Mouse (Mus musculus): Measurements from ENCODE around the gene Gm39115. TPM values are rescaled to one million over a fixed set of nuclear protein-coding genes. Genes with fewer than 3 reads are reported as not detected.
A peak's percentile ranks its signal among the peaks of the same experiment; 100 is the strongest.

Gm39115 gene
- total and polyA plus RNA-seq, 3 experiments = not detected

- Histone ChIP-seq H3K79me2 (replicated peaks; ENCODE audit: control insufficient read depth, extremely low read depth, insufficient read depth, poor library complexity, severe bottlenecking) (no peaks in the 10 kb centered on the region), H3K36me3 (replicated peaks in 1 of 2; ENCODE audit: control insufficient read depth in 1 of 2, insufficient read depth in 1 of 2, low read length in 1 of 2) (no peaks in the 10 kb centered on the region), H3K4me3 (replicated peaks in 1 of 3; ENCODE audit: low read depth in 2 of 3, low read length in 2 of 3, poor library complexity in 1 of 3) (no peak overlapping the region), H3K4me1 (ENCODE audit: control insufficient read depth in 1 of 2, insufficient read depth in 2 of 2) (no peaks in the 10 kb centered on the region), H3K4me2 (ENCODE audit: insufficient read depth, low read depth, poor library complexity, severe bottlenecking) (no peak overlapping the region), H3K27me3 (replicated peaks) (peaks cover 51% of the 10 kb centered on the region), H3K27ac (ENCODE audit: insufficient read depth, low read depth) (no peak overlapping the region), H3K9ac (ENCODE audit: insufficient read depth, low read depth) (no peak overlapping the region), H3K9me3 (replicated peaks; ENCODE audit: low read length) (peaks cover 10% of the 10 kb centered on the region)
- dilution Hi-C loops (cut with MboI; ENCODE audit: extremely low pct_ligation_motif_present, extremely low pct_unique_long_range_greater_than_20kb, low sequenced_read_pairs) = no loop called here
- TF ChIP-seq NELFE (IDR thresholded peaks at IDR 0.05; ENCODE audit: low read depth, low read length) (no peak), SMC3 (IDR thresholded peaks at IDR 0.05; ENCODE audit: low read depth, low read length) (peak; percentile 70), UBTF (IDR thresholded peaks at IDR 0.05; ENCODE audit: low read depth, low read length) (no peak), JUN (IDR thresholded peaks at IDR 0.05; ENCODE audit: insufficient read depth, low read depth, low read length) (no peak), ZNF384 (IDR thresholded peaks at IDR 0.05; ENCODE audit: low read depth, low read length) (peak; percentile 80), MEF2A (IDR thresholded peaks at IDR 0.05; ENCODE audit: borderline replicate concordance, low read depth, low read length) (no peak), MYC (IDR thresholded peaks at IDR 0.05; ENCODE audit: low read depth, low read length) (peak; percentile 40; the same call in 1 of the 2 replicates), CTCF (conservative IDR thresholded peaks at IDR 0.05 in 1 of 2, IDR thresholded peaks at IDR 0.05 in 1 of 2; ENCODE audit: low read depth in 2 of 2, low read length in 2 of 2) (peak; percentile 54 to 78), HCFC1 (IDR thresholded peaks at IDR 0.05; ENCODE audit: low read depth, low read length) (no peak), RAD21 (IDR thresholded peaks at IDR 0.05; ENCODE audit: low read depth, low read length) (peak; percentile 41)
- in situ Hi-C loops (cut with MboI; ENCODE audit: low pct_ligation_motif_present, low pct_unique_long_range_greater_than_20kb, low sequenced_read_pairs) = no loop called here
- peak; percentile 56 for DNase-seq (ENCODE audit: extremely low read depth)
These were observed 10.2 kb upstream of the Gm39115 start for GRCm38 (mm10) chr7:142146033-142146432.

DNA sequence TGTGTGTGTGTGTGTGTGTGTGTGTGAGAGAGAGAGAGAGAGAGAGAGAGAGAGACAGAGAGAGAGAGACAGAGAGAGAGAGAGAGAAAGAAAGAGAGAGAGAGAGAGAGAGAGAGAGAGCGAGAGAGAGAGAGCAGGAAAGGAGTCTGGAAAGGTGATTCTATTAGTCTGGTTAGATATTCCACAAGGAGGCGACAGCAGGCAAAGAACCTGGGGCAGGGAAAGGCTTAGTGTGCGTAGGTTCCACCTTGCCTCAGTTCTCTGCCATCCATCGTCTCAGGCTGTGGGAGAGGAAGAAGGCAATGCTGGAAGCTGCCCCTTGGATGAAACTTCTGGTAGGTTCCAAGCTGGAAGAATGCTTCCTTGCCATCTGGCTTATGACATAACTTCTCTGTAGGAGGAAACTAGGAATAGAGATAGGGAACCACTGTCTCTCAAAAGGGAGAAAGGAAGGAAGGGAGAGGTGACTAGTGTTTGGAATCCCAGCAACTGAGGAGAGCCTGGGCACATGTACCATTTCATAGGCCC, 9.6 kb upstream of the Gm39115 start:
- no peak for DNase-seq (ENCODE audit: extremely low read depth)
- Histone ChIP-seq H3K36me3 (replicated peaks in 1 of 2; ENCODE audit: control insufficient read depth in 1 of 2, insufficient read depth in 1 of 2, low read length in 1 of 2) (no peaks in the 10 kb centered on the region), H3K4me3 (replicated peaks in 1 of 3; ENCODE audit: low read depth in 2 of 3, low read length in 2 of 3, poor library complexity in 1 of 3) (no peak overlapping the region), H3K9ac (ENCODE audit: insufficient read depth, low read depth) (no peak overlapping the region), H3K4me1 (ENCODE audit: control insufficient read depth in 1 of 2, insufficient read depth in 2 of 2) (no peaks in the 10 kb centered on the region), H3K9me3 (replicated peaks; ENCODE audit: low read length) (peaks cover 7% of the 10 kb centered on the region), H3K79me2 (replicated peaks; ENCODE audit: control insufficient read depth, extremely low read depth, insufficient read depth, poor library complexity, severe bottlenecking) (no peaks in the 10 kb centered on the region), H3K27me3 (replicated peaks) (peaks cover 53% of the 10 kb centered on the region), H3K27ac (ENCODE audit: insufficient read depth, low read depth) (no peak overlapping the region), H3K4me2 (ENCODE audit: insufficient read depth, low read depth, poor library complexity, severe bottlenecking) (no peak overlapping the region)
- dilution Hi-C loops (cut with MboI; ENCODE audit: extremely low pct_ligation_motif_present, extremely low pct_unique_long_range_greater_than_20kb, low sequenced_read_pairs) = no loop called here
- in situ Hi-C loops (cut with MboI; ENCODE audit: low pct_ligation_motif_present, low pct_unique_long_range_greater_than_20kb, low sequenced_read_pairs) = no loop called here
- TF ChIP-seq CTCF (conservative IDR thresholded peaks at IDR 0.05 in 1 of 2, IDR thresholded peaks at IDR 0.05 in 1 of 2; ENCODE audit: low read depth in 2 of 2, low read length in 2 of 2) (peak in 1 of 2 experiments; percentile 13; a peak in 1 of 4 replicates), EP300 (IDR thresholded peaks at IDR 0.05; ENCODE audit: low read length) (no peak)

DNA sequence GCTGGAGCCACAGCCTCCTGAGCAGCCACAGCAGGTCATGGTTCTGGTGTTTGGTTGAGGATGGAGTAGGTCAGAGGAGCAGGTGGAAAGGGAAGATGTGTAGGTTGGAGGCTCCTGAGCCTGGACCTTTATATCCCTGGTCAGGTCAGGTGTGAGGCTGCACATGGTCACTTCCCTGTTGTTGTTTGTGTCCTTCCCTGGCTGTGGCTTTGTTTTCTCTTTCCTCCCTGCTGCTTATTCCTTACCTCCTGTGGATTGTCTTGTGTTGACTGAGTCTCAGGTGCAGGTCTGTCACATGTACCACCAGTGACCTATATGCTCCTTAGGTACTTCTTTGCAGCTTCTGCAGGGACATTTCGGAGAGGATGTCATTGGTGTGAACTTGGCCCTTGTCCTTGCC, 8.7 kb upstream of the Gm39115 start, which contains the start of gene Gm45337:
Gene Gm45337 (minus strand): TSS at position 101 of the 400 bp plus-strand sequence.
- Histone ChIP-seq H3K4me3 (replicated peaks in 1 of 3; ENCODE audit: low read depth in 2 of 3, low read length in 2 of 3, poor library complexity in 1 of 3) (no peak within 1 kb of the TSS), H3K9ac (ENCODE audit: insufficient read depth, low read depth) (no peak within 1 kb of the TSS), H3K27ac (ENCODE audit: insufficient read depth, low read depth) (no peak within 1 kb of the TSS), H3K36me3 (replicated peaks in 1 of 2; ENCODE audit: control insufficient read depth in 1 of 2, insufficient read depth in 1 of 2, low read length in 1 of 2) (no peaks in the 10 kb centered on the region), H3K9me3 (replicated peaks; ENCODE audit: low read length) (peaks cover 6% of the 10 kb centered on the region), H3K4me2 (ENCODE audit: insufficient read depth, low read depth, poor library complexity, severe bottlenecking) (no peak within 1 kb of the TSS), H3K27me3 (replicated peaks) (peaks cover 58% of the 10 kb centered on the region), H3K79me2 (replicated peaks; ENCODE audit: control insufficient read depth, extremely low read depth, insufficient read depth, poor library complexity, severe bottlenecking) (no peaks in the 10 kb centered on the region), H3K4me1 (ENCODE audit: control insufficient read depth in 1 of 2, insufficient read depth in 2 of 2) (no peaks in the 10 kb centered on the region)
- dilution Hi-C loops (cut with MboI; ENCODE audit: extremely low pct_ligation_motif_present, extremely low pct_unique_long_range_greater_than_20kb, low sequenced_read_pairs) (no loop called here), in situ Hi-C loops (cut with MboI; ENCODE audit: low pct_ligation_motif_present, low pct_unique_long_range_greater_than_20kb, low sequenced_read_pairs) (no loop called here)
- TF ChIP-seq NELFE (IDR thresholded peaks at IDR 0.05; ENCODE audit: low read depth, low read length) (no peak), GABPA (IDR thresholded peaks at IDR 0.05; ENCODE audit: insufficient replicate concordance, low read depth, low read length) (no peak), HCFC1 (IDR thresholded peaks at IDR 0.05; ENCODE audit: low read depth, low read length) (no peak), ZMIZ1 (IDR thresholded peaks at IDR 0.05; ENCODE audit: low read depth, low read length) (no peak), ZKSCAN1 (IDR thresholded peaks at IDR 0.05; ENCODE audit: borderline replicate concordance, low read depth, low read length) (no peak), UBTF (IDR thresholded peaks at IDR 0.05; ENCODE audit: low read depth, low read length) (no peak), CTCF (conservative IDR thresholded peaks at IDR 0.05 in 1 of 2, IDR thresholded peaks at IDR 0.05 in 1 of 2; ENCODE audit: low read depth in 2 of 2, low read length in 2 of 2) (no peak), ELF1 (IDR thresholded peaks at IDR 0.05; ENCODE audit: low read depth, low read length) (no peak), KAT2A (IDR thresholded peaks at IDR 0.05; ENCODE audit: insufficient replicate concordance, low read length) (no peak), SMC3 (IDR thresholded peaks at IDR 0.05; ENCODE audit: low read depth, low read length) (no peak), ZC3H11A (IDR thresholded peaks at IDR 0.05; ENCODE audit: low read depth, low read length) (no peak), ETS1 (conservative IDR thresholded peaks at IDR 0.05; ENCODE audit: low read depth, low read length) (no peak), CHD2 (IDR thresholded peaks at IDR 0.05; ENCODE audit: low read length) (no peak), CHD1 (IDR thresholded peaks at IDR 0.05; ENCODE audit: low read depth, low read length) (no peak), USF2 (conservative IDR thresholded peaks at IDR 0.05; ENCODE audit: low read depth, low read length) (no peak), MAFK (IDR thresholded peaks at IDR 0.05; ENCODE audit: insufficient replicate concordance, low read length) (no peak), RCOR1 (conservative IDR thresholded peaks at IDR 0.05; ENCODE audit: low read depth, low read length) (no peak), USF1 (IDR thresholded peaks at IDR 0.05; ENCODE audit: low read depth, low read length) (no peak), RAD21 (IDR thresholded peaks at IDR 0.05; ENCODE audit: low read depth, low read length) (no peak)
- no peak for DNase-seq (ENCODE audit: extremely low read depth)
